Mouse (Mus musculus) left cerebral cortex, adult 11 months (tissue): ENCODE data around the gene Pde6b.

Experiments used
- DNase-seq: peaks from one replicate; pipeline ENCODE4 v3.0.0; 2022; ENCODE audit warnings: low spot score

The Pde6b gene

GRCm38 (mm10) chr5:108462446-108462845, 74.3 kb downstream of the Pde6b start:
- DNase-seq: no peak

- no peak for DNase-seq
Measured at GRCm38 (mm10) chr5:108465131-108465891, 77.1 kb downstream of the Pde6b start.

GRCm38 (mm10) chr5:108466647-108467046, 78.5 kb downstream of the Pde6b start:
- no peak for DNase-seq

GRCm38 (mm10) chr5:108469617-108470016, 81.4 kb downstream of the Pde6b start:
- DNase-seq: no peak

GRCm38 (mm10) chr5:108473737-108474136, 85.5 kb downstream of the Pde6b start:
- no peak for DNase-seq

GRCm38 (mm10) chr5:108475977-108476376, 87.8 kb downstream of the Pde6b start:
- DNase-seq: no peak
